Mouse (Mus musculus) heart, postnatal 25 days (tissue): ENCODE results near the gene Fam172a. TPM values are rescaled to one million over a fixed set of nuclear protein-coding genes. Genes with fewer than 3 reads are reported as not detected.

Experiments
- DNase-seq: peaks from one replicate; pipeline ENCODE4 v3.0.0; 2022; ENCODE audit warnings: low spot score
- intact Hi-C: fragments of 180-260 bp; cut with DNase I; formaldehyde crosslinking; loops from one replicate; pipeline ENCODE4 v1.15.1; 2025
- total RNA-seq, 2 experiments: library from RNA; stranded (reverse); gene quantifications; 2 replicates each; pipeline ENCODE4 v1.2.3; 2021

Fam172a gene
- total RNA-seq, 2 experiments from 2014 or later: 10.8 to 12.6 TPM

- intact Hi-C loops: no loop called here
Measured at GRCm38 (mm10) chr13:78194850-78195600, 493.2 kb downstream of the Fam172a start.

GRCm38 (mm10) chr13:78195601-78196115 is 493.8 kb downstream of the Fam172a start:
- DNase-seq: no peak
- intact Hi-C loops: no loop called here

More at GRCm38 (mm10) chr13:78194850-78195600, 493.2 kb downstream of the Fam172a start:
- no peak for DNase-seq

- intact Hi-C loops: no loop called here
- DNase-seq: no peak
Measured at GRCm38 (mm10) chr13:78196236-78196796, 494.5 kb downstream of the Fam172a start.

- no peak for DNase-seq
- intact Hi-C loops: no loop called here
Measured at GRCm38 (mm10) chr13:78197286-78197818, 495.5 kb downstream of the Fam172a start.

GRCm38 (mm10) chr13:78197819-78198390 is 496.1 kb downstream of the Fam172a start:
- DNase-seq: no peak
- intact Hi-C loops: no loop called here

- DNase-seq: no peak
- intact Hi-C loops: no loop called here
Measured at GRCm38 (mm10) chr13:78198391-78198870, 496.6 kb downstream of the Fam172a start.

GRCm38 (mm10) chr13:78198871-78199641 is 497.2 kb downstream of the Fam172a start:
- intact Hi-C loops: no loop called here
- DNase-seq: no peak

GRCm38 (mm10) chr13:78199642-78200160 is 497.9 kb downstream of the Fam172a start, which contains the start of gene Nr2f1:
Gene Nr2f1, minus strand, starts transcription at chr13:78199757.
- intact Hi-C loops: loop anchor here (5.0 to 10.0 kb wide), 6 partner anchors 37 to 1155 kb away; partner anchors contain the start of genes 2210408I21Rik and Slf1
- no peak for DNase-seq

GRCm38 (mm10) chr13:78200407-78200806 is 498.6 kb downstream of the Fam172a start:
- DNase-seq: no peak
- intact Hi-C loops: loop anchor here (5.0 to 10.0 kb wide), 6 partner anchors 38 to 1156 kb away; partner anchors contain the start of genes 2210408I21Rik and Slf1

GRCm38 (mm10) chr13:78200991-78201870 is 499.4 kb downstream of the Fam172a start:
- intact Hi-C loops: loop anchor here (5.0 to 10.0 kb wide), 6 partner anchors 39 to 1156 kb away; partner anchors contain the start of genes 2210408I21Rik and Slf1

GRCm38 (mm10) chr13:78201871-78202565 is 500.2 kb downstream of the Fam172a start:
- no peak for DNase-seq
- intact Hi-C loops: loop anchor here (5.0 to 10.0 kb wide), 6 partner anchors 40 to 1157 kb away; partner anchors contain the start of genes 2210408I21Rik and Slf1

More at GRCm38 (mm10) chr13:78200991-78201870, 499.4 kb downstream of the Fam172a start:
- peak; percentile 73 for DNase-seq

- DNase-seq: no peak
- intact Hi-C loops: loop anchor here (5.0 to 10.0 kb wide), 6 partner anchors 40 to 1158 kb away; partner anchors contain the start of genes 2210408I21Rik and Slf1
Measured at GRCm38 (mm10) chr13:78202574-78203347, 500.9 kb downstream of the Fam172a start.

GRCm38 (mm10) chr13:78203348-78204061 is 501.7 kb downstream of the Fam172a start:
- DNase-seq: no peak
- intact Hi-C loops: loop anchor here (5.0 to 10.0 kb wide), 6 partner anchors 41 to 1159 kb away; partner anchors contain the start of genes 2210408I21Rik and Slf1

GRCm38 (mm10) chr13:78205426-78205825 is 503.6 kb downstream of the Fam172a start:
- no peak for DNase-seq
- intact Hi-C loops: loop anchor here (10.0 kb wide), 3 partner anchors 341 to 1161 kb away; partner anchors contain the start of genes 2210408I21Rik and Slf1

GRCm38 (mm10) chr13:78206891-78207430 is 505.1 kb downstream of the Fam172a start:
- DNase-seq: no peak
- intact Hi-C loops: loop anchor here (10.0 kb wide), 3 partner anchors 342 to 1162 kb away; partner anchors contain the start of genes 2210408I21Rik and Slf1
